Mouse (Mus musculus): Measurements from ENCODE around the gene Olfml1.

Olfml1 gene

DNA sequence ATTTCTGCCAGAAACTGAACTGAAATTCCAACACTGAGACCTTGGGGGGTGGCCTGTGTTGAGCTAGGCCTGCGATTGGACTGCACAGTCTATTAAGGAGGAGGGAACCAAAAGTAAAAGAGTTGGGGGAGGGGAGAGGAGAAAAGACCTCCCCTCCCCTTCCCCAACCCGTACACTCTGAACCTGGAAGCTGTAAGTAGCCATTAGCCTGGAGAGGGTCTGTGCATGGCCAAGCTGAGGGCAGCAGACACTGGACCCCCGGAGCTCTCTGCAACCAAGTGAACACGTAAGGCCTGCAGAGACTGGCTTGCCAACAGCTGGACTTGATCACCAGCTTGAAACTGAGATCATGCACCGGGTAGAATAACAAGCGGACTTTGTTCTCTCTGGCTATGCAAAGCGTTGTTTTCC is at the start of gene Olfml1:
Gene Olfml1 (plus strand): TSS at position 186 of the 411 bp plus-strand sequence.
- DNase-seq (ENCODE audit: low spot score) = peak; percentile 35

- DNase-seq (ENCODE audit: low spot score) = no peak
Observed at GRCm38 (mm10) chr7:107519256-107520025, 47.8 kb upstream of the Olfml1 start.

DNA sequence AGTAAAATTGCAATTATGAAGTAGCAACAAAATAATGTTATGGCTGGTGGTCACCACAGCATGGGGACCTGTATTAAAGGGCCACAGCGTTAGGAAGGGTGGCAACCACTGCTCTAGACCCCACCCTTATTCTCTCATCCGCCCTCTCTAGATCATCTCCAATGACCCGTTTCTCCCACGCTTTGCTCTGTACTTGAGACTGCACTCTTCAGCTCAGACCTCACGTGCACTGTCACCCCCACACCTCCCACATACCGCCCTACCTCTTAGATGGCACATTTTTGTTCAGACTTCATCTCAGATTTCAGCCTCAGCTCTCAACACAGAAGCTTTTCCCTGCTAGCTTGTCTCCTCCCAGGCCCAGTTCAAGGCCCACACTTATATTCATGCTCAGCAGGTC is 45.8 kb upstream of the Olfml1 start:
- DNase-seq (ENCODE audit: low spot score) = no peak

DNA sequence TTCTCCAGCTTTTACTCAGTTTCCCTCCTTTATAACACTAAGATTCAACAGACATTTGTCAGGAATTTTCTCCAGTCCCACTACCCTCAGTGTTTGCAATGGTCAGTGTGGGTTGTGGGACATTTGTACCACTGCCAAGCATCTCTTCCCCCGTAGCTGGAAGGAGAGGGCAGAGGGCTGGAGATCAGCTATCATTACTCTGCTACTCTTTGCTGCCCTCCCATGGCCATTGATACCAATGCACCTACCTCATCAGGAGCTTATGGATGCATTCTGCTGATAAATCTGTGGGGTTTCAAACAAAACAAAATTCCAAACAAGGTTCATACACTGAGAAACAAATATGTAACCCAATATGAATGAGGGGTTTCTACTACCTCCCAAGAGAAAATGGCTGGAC is 40.9 kb upstream of the Olfml1 start:
- DNase-seq (ENCODE audit: low spot score) = peak; percentile 18

DNA sequence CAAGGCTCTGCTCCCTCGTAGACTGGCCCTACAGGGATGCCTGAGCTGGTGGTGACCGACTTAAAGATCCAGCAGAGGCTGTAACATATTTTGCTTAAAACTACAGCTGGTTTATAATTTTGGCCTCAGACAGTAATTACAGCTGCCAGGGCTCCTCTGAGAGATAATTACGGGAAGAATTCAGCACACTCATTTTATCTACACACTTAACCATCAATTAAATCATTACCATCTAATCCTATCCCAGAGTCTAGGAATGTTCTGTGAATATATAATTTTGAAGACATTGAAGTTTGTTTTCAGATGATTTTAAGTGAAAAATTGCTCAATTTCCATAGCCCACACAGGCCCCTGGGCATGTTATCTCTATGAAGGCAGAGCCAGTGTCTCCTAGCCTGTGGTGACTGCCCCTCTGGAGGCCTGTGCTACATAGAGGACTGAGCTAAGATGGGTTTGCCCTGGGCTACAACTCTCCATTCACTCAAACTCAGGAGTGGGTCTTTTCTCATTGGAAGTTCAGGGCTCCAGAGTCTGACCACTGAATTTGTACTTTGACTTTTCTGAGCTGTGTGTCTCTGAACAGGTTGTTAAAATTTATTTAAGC is 39.0 kb upstream of the Olfml1 start:
- no peak for DNase-seq (ENCODE audit: low spot score)

- no peak for DNase-seq (ENCODE audit: low spot score)
Observed at GRCm38 (mm10) chr7:107529364-107529763, 37.9 kb upstream of the Olfml1 start.

DNA sequence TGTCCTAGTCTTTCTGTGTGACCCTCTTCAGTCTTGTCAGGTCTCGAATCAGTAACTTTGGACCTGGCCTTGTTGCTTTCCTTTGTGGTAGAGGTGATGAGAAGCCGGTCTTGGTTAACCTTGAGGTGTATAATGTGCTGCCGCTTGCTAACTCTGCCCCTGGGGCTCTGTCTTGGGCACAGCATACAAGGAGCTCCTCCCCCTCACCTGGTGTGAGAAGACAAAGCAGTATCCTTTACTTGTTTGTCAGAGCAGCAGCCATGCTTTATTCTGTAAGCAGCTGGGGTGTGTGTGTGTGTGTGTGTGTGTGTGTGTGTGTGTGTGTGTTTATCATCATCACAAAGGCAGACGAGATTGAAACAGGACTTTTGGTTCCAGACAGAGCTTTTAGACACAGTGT is 31.9 kb upstream of the Olfml1 start:
- no peak for DNase-seq (ENCODE audit: low spot score)

DNA sequence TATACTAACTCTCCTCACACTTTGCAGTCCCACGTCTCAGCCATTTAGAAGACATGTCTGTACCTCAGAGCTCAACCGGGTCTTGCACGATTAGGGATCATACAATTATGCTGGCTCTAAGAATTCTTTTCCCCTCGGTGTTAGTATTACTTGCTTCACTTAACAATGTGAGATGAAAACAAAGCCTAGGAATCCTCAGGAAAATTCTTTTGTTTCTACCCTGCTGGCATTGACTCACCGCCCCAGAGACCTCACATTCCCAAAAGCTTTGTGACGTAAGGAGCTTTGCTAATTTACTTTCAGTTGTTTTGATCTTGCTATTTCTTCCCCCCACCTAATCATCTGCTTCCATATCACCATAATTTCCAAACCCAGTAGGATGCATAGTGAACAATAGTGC is 30.7 kb upstream of the Olfml1 start:
- no peak for DNase-seq (ENCODE audit: low spot score)

DNA sequence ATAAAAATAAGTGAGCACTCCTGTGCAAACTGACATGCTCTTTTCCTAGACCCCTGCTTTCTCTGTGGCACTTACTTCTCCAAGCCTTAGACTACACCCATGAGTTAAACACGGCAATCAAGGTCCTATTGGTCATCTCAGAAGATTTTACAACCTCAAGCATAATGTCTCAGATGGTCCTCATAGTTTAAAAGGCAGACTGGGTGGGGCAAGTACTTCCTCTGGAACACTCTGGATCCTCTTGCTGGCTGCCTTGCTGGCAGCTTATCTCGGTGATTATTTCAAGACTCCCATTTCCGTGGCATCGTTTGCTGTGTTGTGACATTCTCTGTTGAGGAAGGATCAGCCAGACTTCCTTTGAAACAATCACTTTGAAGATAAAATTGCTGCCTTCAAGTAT is 27.2 kb upstream of the Olfml1 start:
- DNase-seq (ENCODE audit: low spot score) = peak; percentile 5

GRCm38 (mm10) chr7:107545011-107545410 is 22.2 kb upstream of the Olfml1 start:
- no peak for DNase-seq (ENCODE audit: low spot score)

DNA sequence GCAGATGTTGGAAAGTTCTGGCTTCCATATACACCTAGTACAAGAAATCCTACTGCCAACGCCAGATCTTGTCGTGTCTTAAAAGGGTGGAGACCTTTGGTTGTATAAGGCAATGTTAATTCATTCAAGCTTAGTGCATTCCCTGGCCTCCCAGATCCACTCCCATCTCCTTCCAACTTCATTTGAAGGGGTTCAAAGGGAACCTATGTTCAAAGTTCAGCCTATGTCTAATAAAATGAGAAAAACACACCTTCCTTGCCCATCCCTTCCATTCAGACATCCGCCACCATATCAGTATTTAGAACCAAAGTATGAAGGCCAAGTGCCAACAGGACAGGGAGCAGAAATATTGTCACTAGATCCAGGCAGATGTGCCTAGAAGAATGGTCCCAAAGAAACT is 19.4 kb upstream of the Olfml1 start:
- no peak for DNase-seq (ENCODE audit: low spot score)

- no peak for DNase-seq (ENCODE audit: low spot score)
Observed at GRCm38 (mm10) chr7:107553461-107553860, 13.8 kb upstream of the Olfml1 start.

DNA sequence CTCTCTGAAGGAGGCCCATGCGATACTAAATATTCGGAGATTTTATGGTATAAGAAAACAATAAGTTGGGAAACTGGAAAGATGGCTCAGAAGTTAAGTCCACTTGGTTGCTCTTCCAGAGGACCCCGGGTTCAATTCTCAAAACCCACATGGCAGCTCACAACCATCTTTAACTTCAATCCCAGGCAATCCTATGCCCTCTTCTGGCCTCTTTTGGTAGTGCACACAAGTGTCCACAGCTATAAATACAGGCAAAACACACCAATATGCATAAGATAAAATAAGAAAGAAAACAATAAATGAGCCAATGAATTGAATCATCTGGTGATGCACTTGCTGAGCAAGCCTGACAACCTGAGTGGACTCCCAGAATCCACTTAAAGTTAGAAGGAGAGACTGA is 11.3 kb upstream of the Olfml1 start:
- DNase-seq (ENCODE audit: low spot score) = no peak

DNA sequence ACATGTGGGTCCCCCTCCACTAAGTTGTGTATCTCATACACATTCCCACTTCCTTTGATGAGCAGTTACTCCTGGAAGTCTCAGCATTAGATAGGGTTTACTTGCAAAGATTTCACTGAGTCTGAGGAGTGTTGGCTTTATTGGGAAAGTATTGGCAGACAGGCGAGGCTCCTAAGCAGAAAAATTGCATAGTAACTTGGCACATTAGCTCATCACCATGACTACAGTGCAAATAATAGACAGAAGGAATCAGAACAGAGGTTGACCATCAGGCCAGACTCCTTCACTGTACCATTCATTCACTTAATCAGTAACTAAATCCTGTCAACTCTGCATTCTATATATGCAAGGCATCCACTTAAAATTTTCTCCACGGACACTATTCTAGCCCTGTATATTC is 6.6 kb upstream of the Olfml1 start:
- peak; percentile 44 for DNase-seq (ENCODE audit: low spot score)

- no peak for DNase-seq (ENCODE audit: low spot score)
Observed at GRCm38 (mm10) chr7:107561584-107561983, 5.7 kb upstream of the Olfml1 start.

GRCm38 (mm10) chr7:107563727-107564126 is 3.5 kb upstream of the Olfml1 start:
- DNase-seq (ENCODE audit: low spot score) = no peak

GRCm38 (mm10) chr7:107567674-107568073 is 428 bp downstream of the Olfml1 start:
- DNase-seq (ENCODE audit: low spot score) = no peak

DNA sequence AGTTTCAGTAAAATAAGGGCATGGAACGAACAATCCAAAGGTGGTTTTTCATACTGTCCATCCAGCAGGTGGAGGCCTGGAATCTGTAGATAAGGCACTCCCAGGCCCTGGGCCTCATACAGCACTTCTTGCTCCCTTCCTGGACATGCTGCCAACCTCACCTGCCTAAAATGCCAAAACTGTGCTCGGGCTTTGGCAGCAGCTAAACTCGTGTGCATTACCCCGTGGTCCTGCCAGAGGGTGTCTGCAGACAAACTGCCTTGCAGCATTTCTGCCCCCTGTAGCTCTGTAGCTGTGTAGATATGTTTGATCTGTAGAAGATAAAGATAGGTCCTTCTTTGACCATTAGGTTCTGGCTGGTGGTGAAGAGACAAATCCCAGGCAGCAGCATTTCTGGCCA is 1.7 kb downstream of the Olfml1 start:
- no peak for DNase-seq (ENCODE audit: low spot score)

GRCm38 (mm10) chr7:107573856-107574255 is 6.6 kb downstream of the Olfml1 start:
- no peak for DNase-seq (ENCODE audit: low spot score)

GRCm38 (mm10) chr7:107574276-107574675 is 7.0 kb downstream of the Olfml1 start:
- no peak for DNase-seq (ENCODE audit: low spot score)

- DNase-seq (ENCODE audit: low spot score) = no peak
Observed at GRCm38 (mm10) chr7:107592641-107593040, 25.4 kb downstream of the Olfml1 start.

GRCm38 (mm10) chr7:107593904-107594303 is 26.7 kb downstream of the Olfml1 start:
- peak; percentile 28 for DNase-seq (ENCODE audit: low spot score)

- peak; percentile 68 for DNase-seq (ENCODE audit: low spot score)
Observed at GRCm38 (mm10) chr7:107594325-107594856, 27.1 kb downstream of the Olfml1 start.
